Mouse (Mus musculus) heart, adult 2 months (tissue): Measurements from ENCODE around the gene Galnt6.

Source experiments
- CTCF ChIP-seq: fragments of 200-600 bp; IDR thresholded peaks from 2 replicates; pipeline ENCODE4 v1.8.1; 2022; ENCODE audit warnings: antibody characterized with exemption, mild to moderate bottlenecking, moderate library complexity
- POLR2A ChIP-seq: fragments of 200-500 bp; IDR thresholded peaks from 2 replicates; pipeline ENCODE4 v1.6.1; 2011; ENCODE audit warnings: mild to moderate bottlenecking, low read depth, low read length, control low read depth; ENCODE audit not compliant: insufficient read depth

DNA sequence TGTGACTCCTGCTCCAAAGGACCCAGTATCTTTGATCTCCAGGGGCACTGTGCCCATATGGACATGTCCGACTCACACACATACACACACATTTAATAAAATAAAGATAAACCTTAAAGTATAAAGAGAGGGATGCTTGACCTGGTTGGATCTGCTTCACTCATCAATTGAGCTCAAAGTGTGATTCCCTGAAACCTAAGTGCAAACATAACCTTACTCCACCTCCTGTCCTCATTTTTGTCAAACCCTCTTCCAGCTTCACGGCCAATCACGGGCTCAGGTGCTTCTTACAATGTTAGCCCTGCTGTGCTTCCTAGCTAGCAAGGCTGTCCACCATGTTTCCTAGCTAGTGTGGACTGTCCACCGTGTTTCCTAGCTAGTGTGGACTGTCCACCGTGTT is 74.0 kb downstream of the Galnt6 start:
- TF ChIP-seq CTCF (no peak), POLR2A (no peak)
